Mouse (Mus musculus) forebrain, embryonic 13.5 days (tissue): ENCODE measurements around the gene Sox3. TPM values are rescaled to one million over a fixed set of nuclear protein-coding genes. Genes with fewer than 3 reads are reported as not detected.

Source experiments
- ATAC-seq: fragments of 200-750 bp; cut with Nextera tagmentation; 2 replicates; pipeline ENCODE4 v1.8.0; 2017
- H3K27ac ChIP-seq: fragments of 300-500 bp; sonication (generic); 2 replicates; pipeline ENCODE4 v1.5.1; 2015; ENCODE audit warnings: inconsistent platforms, mild to moderate bottlenecking, moderate library complexity
- H3K27me3 ChIP-seq: fragments of 300-500 bp; sonication (generic); 2 replicates; pipeline ENCODE4 v1.6.1; 2015; ENCODE audit warnings: mild to moderate bottlenecking, inconsistent platforms
- H3K36me3 ChIP-seq: fragments of 300-500 bp; sonication (generic); 2 replicates; pipeline ENCODE4 v1.6.1; 2015; ENCODE audit warnings: mild to moderate bottlenecking, inconsistent platforms; ENCODE audit not compliant: poor library complexity, severe bottlenecking
- H3K4me1 ChIP-seq: fragments of 300-500 bp; sonication (generic); 2 replicates; pipeline ENCODE4 v1.6.1; 2015; ENCODE audit warnings: inconsistent platforms
- H3K4me2 ChIP-seq: fragments of 300-500 bp; sonication (generic); 2 replicates; pipeline ENCODE4 v1.6.1; 2015; ENCODE audit warnings: inconsistent platforms, mild to moderate bottlenecking, moderate library complexity
- H3K4me3 ChIP-seq: fragments of 300-500 bp; sonication (generic); 2 replicates; pipeline ENCODE4 v1.5.1; 2015; ENCODE audit warnings: mild to moderate bottlenecking, inconsistent platforms
- H3K9ac ChIP-seq: fragments of 300-500 bp; sonication (generic); 2 replicates; pipeline ENCODE4 v1.6.1; 2015; ENCODE audit warnings: mild to moderate bottlenecking, inconsistent platforms
- H3K9me3 ChIP-seq: fragments of 300-500 bp; sonication (generic); replicated peaks from 2 replicates; pipeline ENCODE4 v1.6.1; 2016; ENCODE audit warnings: inconsistent platforms
- WGBS: fragments of 180-500 bp; shearing (Covaris S2); methylation state at CpG from one replicate; pipeline ENCODE4 v1.1.7; 2015; 5-methylcytosine and 5-hydroxymethylcytosine counted together
- polyA plus RNA-seq: library from polyadenylated mRNA; unstranded; fragments of >200 nt; fragmentation: Nextera tagmentation; extraction: Ambion mirVana; gene quantifications from 2 replicates; pipeline ENCODE4 v1.2.1, GENCODE M21; 2015

Sox3 gene
- 6.0 and 6.2 TPM in 2 replicates for polyA plus RNA-seq

GRCm38 (mm10) chrX:60892801-60893681 lies at the start of gene Sox3:
Sox3 (minus strand) TSS chrX:60893430.
- H3K9ac ChIP-seq, result peak within 1 kb of the TSS; percentile 78
- H3K9me3 ChIP-seq, result no peaks in the 10 kb centered on the region
- peak within 1 kb of the TSS; percentile 64 for H3K4me3 ChIP-seq
- peak within 1 kb of the TSS; percentile 67 for H3K4me2 ChIP-seq
- peak; percentile 76 for ATAC-seq
- H3K36me3 ChIP-seq, result no peaks in the 10 kb centered on the region
- H3K27ac ChIP-seq, result peak within 1 kb of the TSS; percentile 84
- WGBS, result 15% methylated on average over 83 of the region's 92 CpGs
- peaks cover 16% of the 10 kb centered on the region; the same call in 1 of the 2 replicates for H3K4me1 ChIP-seq
- H3K27me3 ChIP-seq, result 0 out of 2 replicates have a peak, but pooled peaks cover 4% of the 10 kb centered on the region

- Histone ChIP-seq H3K36me3 (no peaks in the 10 kb centered on the region), H3K27ac (no peak overlapping the region), H3K9me3 (no peaks in the 10 kb centered on the region), H3K9ac (no peak overlapping the region), H3K4me3 (no peak overlapping the region), H3K27me3 (no peaks in the 10 kb centered on the region), H3K4me1 (peaks cover 8% of the 10 kb centered on the region; the same call in 1 of the 2 replicates), H3K4me2 (no peak overlapping the region)
- ATAC-seq, result peak; percentile 21; the same call in 1 of the 2 replicates
- WGBS, result 38% methylated on average over 3 of the region's 3 CpGs
These were observed 47.0 kb upstream of the Sox3 start for GRCm38 (mm10) chrX:60940225-60940624.

- ATAC-seq, result no peak
- H3K27me3 ChIP-seq, result peaks cover 9% of the 10 kb centered on the region; the same call in 1 of the 2 replicates
- H3K4me3 ChIP-seq, result no peak overlapping the region
- H3K27ac ChIP-seq, result no peak overlapping the region
- no peak overlapping the region for H3K9ac ChIP-seq
- 21% methylated on average over 4 of the region's 4 CpGs for WGBS
- no peaks in the 10 kb centered on the region for H3K36me3 ChIP-seq
- no peaks in the 10 kb centered on the region for H3K9me3 ChIP-seq
- H3K4me2 ChIP-seq, result no peak overlapping the region
- H3K4me1 ChIP-seq, result peaks cover 22% of the 10 kb centered on the region; the same call in 1 of the 2 replicates
These were observed 6.3 kb upstream of the Sox3 start for GRCm38 (mm10) chrX:60899546-60899945.

- H3K4me3 ChIP-seq, result peak overlapping the region; percentile 21
- H3K27ac ChIP-seq, result no peak overlapping the region
These were observed 5.4 kb upstream of the Sox3 start for GRCm38 (mm10) chrX:60898641-60899040.

GRCm38 (mm10) chrX:60896296-60896695 lies 3.1 kb upstream of the Sox3 start:
- peak overlapping the region; percentile 67 for H3K4me2 ChIP-seq
- 14% methylated on average over 13 of the region's 13 CpGs for WGBS
- no peaks in the 10 kb centered on the region for H3K9me3 ChIP-seq
- no peak overlapping the region for H3K4me3 ChIP-seq
- ATAC-seq, result no peak
- H3K4me1 ChIP-seq, result peaks cover 22% of the 10 kb centered on the region; the same call in 1 of the 2 replicates
- no peak overlapping the region for H3K27ac ChIP-seq
- no peak overlapping the region for H3K9ac ChIP-seq
- no peaks in the 10 kb centered on the region for H3K36me3 ChIP-seq
- peaks cover 4% of the 10 kb centered on the region; the same call in 1 of the 2 replicates for H3K27me3 ChIP-seq

More at GRCm38 (mm10) chrX:60898641-60899040, 5.4 kb upstream of the Sox3 start:
- Histone ChIP-seq H3K27me3 (peaks cover 9% of the 10 kb centered on the region; the same call in 1 of the 2 replicates), H3K4me2 (peak overlapping the region; percentile 48), H3K36me3 (no peaks in the 10 kb centered on the region), H3K9ac (peak overlapping the region; percentile 30; the same call in 1 of the 2 replicates), H3K4me1 (peaks cover 22% of the 10 kb centered on the region; the same call in 1 of the 2 replicates), H3K9me3 (no peaks in the 10 kb centered on the region)
- 21% methylated on average over 18 of the region's 18 CpGs for WGBS
- ATAC-seq, result no peak

GRCm38 (mm10) chrX:60895416-60895815 lies 2.2 kb upstream of the Sox3 start:
- 14% methylated on average over 11 of the region's 11 CpGs for WGBS
- Histone ChIP-seq H3K4me2 (peak overlapping the region; percentile 67), H3K4me3 (peak overlapping the region; percentile 64), H3K4me1 (peaks cover 22% of the 10 kb centered on the region; the same call in 1 of the 2 replicates), H3K36me3 (no peaks in the 10 kb centered on the region), H3K27ac (peak overlapping the region; percentile 35; the same call in 1 of the 2 replicates), H3K9me3 (no peaks in the 10 kb centered on the region), H3K9ac (peak overlapping the region; percentile 37; the same call in 1 of the 2 replicates), H3K27me3 (0 out of 2 replicates have a peak, but pooled peaks cover 4% of the 10 kb centered on the region)
- no peak for ATAC-seq

GRCm38 (mm10) chrX:60893720-60894543 lies 702 bp upstream of the Sox3 start:
- Histone ChIP-seq H3K4me3 (peak overlapping the region; percentile 64), H3K9ac (peak overlapping the region; percentile 63), H3K9me3 (no peaks in the 10 kb centered on the region), H3K27ac (peak overlapping the region; percentile 84), H3K4me1 (peaks cover 22% of the 10 kb centered on the region; the same call in 1 of the 2 replicates), H3K27me3 (0 out of 2 replicates have a peak, but pooled peaks cover 4% of the 10 kb centered on the region), H3K4me2 (peak overlapping the region; percentile 67), H3K36me3 (no peaks in the 10 kb centered on the region)
- WGBS, result 11% methylated on average over 35 of the region's 59 CpGs
- peak; percentile 25 for ATAC-seq

- peak; percentile 57 for ATAC-seq
- peak overlapping the region; percentile 67 for H3K4me2 ChIP-seq
These were observed 981 bp downstream of the Sox3 start for GRCm38 (mm10) chrX:60892098-60892800.

GRCm38 (mm10) chrX:60891329-60892095 lies 1.7 kb downstream of the Sox3 start:
- H3K4me2 ChIP-seq, result peak overlapping the region; percentile 67
- no peak for ATAC-seq
- WGBS, result 18% methylated on average over 42 of the region's 43 CpGs
- H3K4me3 ChIP-seq, result peak overlapping the region; percentile 64
- no peaks in the 10 kb centered on the region for H3K9me3 ChIP-seq
- peak overlapping the region; percentile 78 for H3K9ac ChIP-seq
- no peaks in the 10 kb centered on the region for H3K27me3 ChIP-seq
- H3K27ac ChIP-seq, result peak overlapping the region; percentile 81
- no peaks in the 10 kb centered on the region for H3K36me3 ChIP-seq
- peaks cover 10% of the 10 kb centered on the region; the same call in 1 of the 2 replicates for H3K4me1 ChIP-seq

More at GRCm38 (mm10) chrX:60892098-60892800, 981 bp downstream of the Sox3 start:
- H3K9ac ChIP-seq, result peak overlapping the region; percentile 78
- no peaks in the 10 kb centered on the region for H3K36me3 ChIP-seq
- peak overlapping the region; percentile 64 for H3K4me3 ChIP-seq
- WGBS, result 26% methylated on average over 38 of the region's 102 CpGs
- H3K27me3 ChIP-seq, result no peaks in the 10 kb centered on the region
- H3K27ac ChIP-seq, result peak overlapping the region; percentile 81
- H3K4me1 ChIP-seq, result peaks cover 12% of the 10 kb centered on the region; the same call in 1 of the 2 replicates
- H3K9me3 ChIP-seq, result no peaks in the 10 kb centered on the region

- Histone ChIP-seq H3K27ac (no peak overlapping the region), H3K27me3 (no peaks in the 10 kb centered on the region)
These were observed 2.6 kb downstream of the Sox3 start for GRCm38 (mm10) chrX:60890651-60891050.

More at GRCm38 (mm10) chrX:60890651-60891050, 2.6 kb downstream of the Sox3 start:
- peak overlapping the region; percentile 78 for H3K9ac ChIP-seq
- H3K4me3 ChIP-seq, result peak overlapping the region; percentile 64
- no peak for ATAC-seq
- H3K4me2 ChIP-seq, result peak overlapping the region; percentile 67
- no peaks in the 10 kb centered on the region for H3K9me3 ChIP-seq
- no peaks in the 10 kb centered on the region for H3K36me3 ChIP-seq
- H3K4me1 ChIP-seq, result peaks cover 2% of the 10 kb centered on the region; the same call in 1 of the 2 replicates
- 20% methylated on average over 18 of the region's 18 CpGs for WGBS
